Mouse (Mus musculus) megakaryocyte, embryonic 14.5 days (primary cell): ENCODE data around the gene Gpr137.

Experiments
- FLI1 ChIP-seq: IDR thresholded peaks from 2 replicates; pipeline ENCODE4 v1.6.1; 2012; ENCODE audit warnings: low read length, inconsistent platforms, mixed read lengths
- GATA1 ChIP-seq: IDR thresholded peaks from 3 replicates; pipeline ENCODE4 v1.6.1; 2012; ENCODE audit warnings: mixed read lengths, low read length, inconsistent platforms, borderline replicate concordance

DNA sequence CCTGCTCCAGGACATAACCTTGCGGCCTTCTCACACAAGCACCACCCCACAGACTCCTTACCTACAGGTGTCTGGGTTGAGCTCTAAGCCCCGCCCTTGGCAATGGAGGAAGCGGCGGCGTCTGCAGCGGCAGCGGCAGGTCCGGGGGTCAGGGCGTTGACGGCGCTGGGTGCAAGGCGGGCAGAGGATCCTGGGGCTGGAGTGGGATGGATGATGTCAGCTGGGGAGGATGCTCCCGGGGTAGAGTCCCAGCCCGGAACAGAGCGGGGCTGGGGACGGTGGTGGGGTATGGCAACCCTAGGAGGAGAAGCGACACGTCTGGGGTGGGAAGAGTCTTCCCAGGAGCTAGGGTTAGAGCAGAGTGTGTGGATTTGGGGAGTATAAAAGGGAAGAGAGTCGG, 43.0 kb upstream of the Gpr137 start:
- TF ChIP-seq GATA1 = no peak
- TF ChIP-seq FLI1 = no peak
